Mouse (Mus musculus): Measurements from ENCODE around the gene Syde1. TPM values are rescaled to one million over a fixed set of nuclear protein-coding genes. Genes with fewer than 3 reads are reported as not detected.

Syde1 gene
- polyA plus RNA-seq, 1 experiment: 0.01 TPM

DNA sequence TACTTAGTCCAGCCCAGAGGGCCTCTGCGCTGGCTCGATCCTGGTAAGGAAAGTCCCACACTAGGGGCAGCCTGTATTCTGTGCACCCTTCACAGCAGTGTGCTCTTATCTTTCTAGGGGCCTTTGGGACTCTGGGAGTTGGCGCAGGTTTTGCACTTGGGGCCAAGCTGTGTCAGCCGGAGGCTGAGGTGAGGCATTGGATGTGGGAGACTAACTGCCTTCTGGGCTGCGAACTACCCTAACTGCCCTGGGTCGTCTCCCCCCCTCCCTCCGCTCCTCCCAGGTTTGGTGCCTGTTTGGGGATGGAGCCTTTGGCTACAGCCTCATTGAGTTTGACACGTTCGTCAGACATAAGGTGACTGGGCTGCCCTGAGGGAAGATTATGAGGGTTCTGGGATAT, 8.4 kb downstream of the Syde1 start:
- Histone ChIP-seq H3K4me1 (ENCODE audit: control insufficient read depth) (no peaks in the 10 kb centered on the region), H3K27me3 (ENCODE audit: control insufficient read depth) (no peaks in the 10 kb centered on the region; the same call in 1 of the 2 replicates), H3K9me3 (ENCODE audit: control insufficient read depth, low read length) (no peaks in the 10 kb centered on the region), H3K36me3 (ENCODE audit: control insufficient read depth) (peaks cover 52% of the 10 kb centered on the region), H3K4me3 (replicated peaks) (no peak overlapping the region)
- no peak for TF ChIP-seq GATA1 (IDR thresholded peaks at IDR 0.05; ENCODE audit: low read length)
- TF ChIP-seq TAL1 (IDR thresholded peaks at IDR 0.05; ENCODE audit: low read length): no peak

DNA sequence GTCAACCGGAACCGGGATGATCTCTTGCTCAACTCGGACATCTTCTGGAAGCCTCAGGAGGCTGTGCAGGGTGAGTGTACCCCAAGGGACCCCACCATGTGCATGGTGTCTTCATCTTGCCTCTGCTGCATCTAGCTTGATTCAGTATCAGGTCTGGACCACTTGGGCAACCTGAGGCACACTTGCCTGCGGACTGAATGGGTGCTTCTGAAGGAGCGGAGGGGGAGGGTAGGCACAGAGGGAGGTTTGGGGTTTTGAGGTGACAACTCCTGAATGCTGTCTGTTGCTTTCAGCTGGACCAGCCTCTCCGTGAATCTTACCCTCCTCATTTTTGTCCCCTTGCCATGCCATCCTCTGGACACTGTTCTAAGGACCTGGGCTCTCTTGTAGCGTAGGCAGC, 10.6 kb downstream of the Syde1 start:
- H3K36me3 ChIP-seq (ENCODE audit: control insufficient read depth): peaks cover 68% of the 10 kb centered on the region
- TF ChIP-seq TAL1 (IDR thresholded peaks at IDR 0.05; ENCODE audit: low read length): no peak
- no peaks in the 10 kb centered on the region for H3K27me3 ChIP-seq (ENCODE audit: control insufficient read depth)
- peaks cover 13% of the 10 kb centered on the region for H3K4me1 ChIP-seq (ENCODE audit: control insufficient read depth)
- H3K9me3 ChIP-seq (ENCODE audit: control insufficient read depth, low read length): no peaks in the 10 kb centered on the region
- no peak overlapping the region for H3K4me3 ChIP-seq (replicated peaks)

DNA sequence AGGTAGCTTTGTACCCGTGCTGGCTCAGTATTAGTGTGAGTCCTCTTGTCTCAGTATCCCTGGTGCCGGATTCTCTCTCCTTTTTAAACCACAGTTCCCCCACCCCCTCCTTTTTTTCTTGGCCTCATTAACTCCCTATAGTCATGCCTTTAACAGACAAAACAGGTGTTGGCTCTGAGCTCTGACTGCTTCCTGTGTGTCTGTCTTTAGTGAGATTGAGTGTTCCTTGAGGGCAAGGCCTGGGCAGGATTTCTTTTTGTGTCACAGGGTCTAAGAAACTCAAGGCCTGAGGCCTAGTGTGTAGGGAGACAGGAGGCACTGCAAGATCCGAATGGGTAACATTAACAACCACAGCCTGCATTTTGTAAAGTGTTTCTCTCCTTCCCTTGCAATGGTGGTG, 13.6 kb downstream of the Syde1 start:
- H3K36me3 ChIP-seq (ENCODE audit: control insufficient read depth): peaks cover 59% of the 10 kb centered on the region
- no peak for TF ChIP-seq GATA1 (IDR thresholded peaks at IDR 0.05; ENCODE audit: low read length)
- TF ChIP-seq TAL1 (IDR thresholded peaks at IDR 0.05; ENCODE audit: low read length): no peak
- no peaks in the 10 kb centered on the region for H3K27me3 ChIP-seq (ENCODE audit: control insufficient read depth)
- H3K4me3 ChIP-seq (replicated peaks): no peak overlapping the region
- peaks cover 39% of the 10 kb centered on the region for H3K4me1 ChIP-seq (ENCODE audit: control insufficient read depth)
- H3K9me3 ChIP-seq (ENCODE audit: control insufficient read depth, low read length): no peaks in the 10 kb centered on the region

DNA sequence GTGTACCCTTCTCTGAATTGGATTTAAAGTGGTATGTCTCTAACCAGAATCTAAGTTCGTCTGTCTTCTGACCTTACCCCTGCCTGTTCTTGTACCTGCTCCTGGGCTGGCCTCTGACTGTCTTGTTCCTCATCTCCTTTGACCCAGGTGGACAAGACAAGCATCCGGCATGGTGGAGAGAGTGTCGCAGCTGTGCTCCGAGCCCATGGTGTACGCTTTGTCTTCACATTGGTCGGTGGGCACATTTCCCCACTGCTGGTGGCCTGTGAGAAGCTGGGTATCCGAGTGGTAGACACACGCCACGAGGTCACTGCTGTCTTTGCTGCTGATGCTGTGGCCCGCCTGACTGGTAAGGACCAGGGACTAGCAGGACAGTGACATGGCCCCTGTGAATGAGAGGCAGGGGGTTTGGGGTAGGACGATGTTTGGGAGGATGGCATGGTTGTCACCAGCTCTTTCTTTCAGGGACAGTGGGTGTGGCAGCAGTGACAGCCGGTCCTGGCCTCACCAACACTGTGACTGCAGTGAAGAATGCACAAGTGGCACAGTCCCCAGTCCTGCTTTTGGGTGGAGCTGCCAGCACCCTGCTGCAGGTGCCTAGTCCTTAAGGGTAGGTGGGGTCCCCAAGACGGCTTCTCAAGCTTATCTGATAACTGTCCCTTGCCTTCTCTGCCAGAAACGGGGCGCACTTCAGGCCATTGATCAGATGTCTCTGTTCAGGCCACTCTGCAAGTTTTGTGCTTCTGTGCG, 15.2 kb downstream of the Syde1 start:
- H3K27me3 ChIP-seq (ENCODE audit: control insufficient read depth): no peaks in the 10 kb centered on the region
- H3K9me3 ChIP-seq (ENCODE audit: control insufficient read depth, low read length): no peaks in the 10 kb centered on the region
- no peak overlapping the region for H3K4me3 ChIP-seq (replicated peaks)
- peaks cover 48% of the 10 kb centered on the region for H3K36me3 ChIP-seq (ENCODE audit: control insufficient read depth)
- peaks cover 39% of the 10 kb centered on the region for H3K4me1 ChIP-seq (ENCODE audit: control insufficient read depth)
- TF ChIP-seq GATA1 (IDR thresholded peaks at IDR 0.05; ENCODE audit: low read length) (no peak), TAL1 (IDR thresholded peaks at IDR 0.05; ENCODE audit: low read length) (no peak)

DNA sequence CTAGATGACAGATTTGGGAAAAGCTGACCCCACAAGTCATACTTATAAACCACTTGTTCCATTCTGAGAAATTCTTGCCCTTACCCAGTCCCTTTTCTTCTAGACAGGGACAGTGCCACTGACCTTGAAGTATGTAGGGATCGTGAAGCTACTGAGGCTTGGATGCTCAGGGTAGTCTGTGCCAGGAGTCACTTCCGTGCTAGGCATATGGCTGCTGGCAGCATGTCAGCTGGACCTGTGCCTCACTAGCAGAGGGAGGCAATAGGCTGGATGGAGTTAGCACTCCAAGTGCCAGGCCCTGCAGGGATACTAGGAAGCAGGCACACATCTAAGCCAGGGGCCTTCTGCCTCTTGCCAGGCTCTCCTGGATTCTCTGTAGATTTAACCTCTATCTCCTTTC, 16.1 kb downstream of the Syde1 start:
- Histone ChIP-seq H3K4me3 (replicated peaks) (peak overlapping the region; percentile 85), H3K36me3 (ENCODE audit: control insufficient read depth) (peaks cover 40% of the 10 kb centered on the region), H3K4me1 (ENCODE audit: control insufficient read depth) (peaks cover 39% of the 10 kb centered on the region), H3K27me3 (ENCODE audit: control insufficient read depth) (no peaks in the 10 kb centered on the region), H3K9me3 (ENCODE audit: control insufficient read depth, low read length) (no peaks in the 10 kb centered on the region)
- TF ChIP-seq TAL1 (IDR thresholded peaks at IDR 0.05; ENCODE audit: low read length): no peak
- TF ChIP-seq GATA1 (IDR thresholded peaks at IDR 0.05; ENCODE audit: low read length): no peak

DNA sequence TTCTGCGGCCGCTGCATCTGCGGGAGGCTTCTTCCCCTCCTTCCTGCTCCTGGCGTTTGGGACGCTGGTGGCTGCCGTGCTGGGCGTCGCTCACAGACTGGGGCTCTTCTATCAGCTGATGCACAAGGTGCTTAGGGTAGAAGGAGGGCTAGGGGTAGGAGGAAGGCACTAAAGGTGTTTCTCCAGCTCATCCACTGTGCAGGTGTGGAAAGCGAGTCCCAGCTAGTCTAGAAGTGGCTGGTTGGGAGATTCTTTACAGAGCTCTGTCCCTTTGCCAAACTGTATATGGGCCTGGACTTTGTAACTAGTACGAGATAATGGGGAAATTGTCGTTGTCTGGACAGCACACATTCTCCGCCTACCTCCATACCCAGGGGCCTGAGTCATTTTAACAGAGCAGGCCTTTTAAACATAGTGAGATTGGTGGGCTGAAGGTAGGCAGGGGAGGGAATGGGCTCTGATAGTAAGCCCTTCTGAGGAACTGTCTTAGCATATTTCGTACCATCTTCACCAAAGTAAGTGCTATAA, 16.6 kb downstream of the Syde1 start:
- H3K36me3 ChIP-seq (ENCODE audit: control insufficient read depth): peaks cover 34% of the 10 kb centered on the region
- H3K9me3 ChIP-seq (ENCODE audit: control insufficient read depth, low read length): no peaks in the 10 kb centered on the region
- H3K4me1 ChIP-seq (ENCODE audit: control insufficient read depth): peaks cover 39% of the 10 kb centered on the region
- no peak for TF ChIP-seq TAL1 (IDR thresholded peaks at IDR 0.05; ENCODE audit: low read length)
- TF ChIP-seq GATA1 (IDR thresholded peaks at IDR 0.05; ENCODE audit: low read length): no peak
- peak overlapping the region; percentile 85 for H3K4me3 ChIP-seq (replicated peaks)
- H3K27me3 ChIP-seq (ENCODE audit: control insufficient read depth): peaks cover 3% of the 10 kb centered on the region; the same call in 1 of the 2 replicates

DNA sequence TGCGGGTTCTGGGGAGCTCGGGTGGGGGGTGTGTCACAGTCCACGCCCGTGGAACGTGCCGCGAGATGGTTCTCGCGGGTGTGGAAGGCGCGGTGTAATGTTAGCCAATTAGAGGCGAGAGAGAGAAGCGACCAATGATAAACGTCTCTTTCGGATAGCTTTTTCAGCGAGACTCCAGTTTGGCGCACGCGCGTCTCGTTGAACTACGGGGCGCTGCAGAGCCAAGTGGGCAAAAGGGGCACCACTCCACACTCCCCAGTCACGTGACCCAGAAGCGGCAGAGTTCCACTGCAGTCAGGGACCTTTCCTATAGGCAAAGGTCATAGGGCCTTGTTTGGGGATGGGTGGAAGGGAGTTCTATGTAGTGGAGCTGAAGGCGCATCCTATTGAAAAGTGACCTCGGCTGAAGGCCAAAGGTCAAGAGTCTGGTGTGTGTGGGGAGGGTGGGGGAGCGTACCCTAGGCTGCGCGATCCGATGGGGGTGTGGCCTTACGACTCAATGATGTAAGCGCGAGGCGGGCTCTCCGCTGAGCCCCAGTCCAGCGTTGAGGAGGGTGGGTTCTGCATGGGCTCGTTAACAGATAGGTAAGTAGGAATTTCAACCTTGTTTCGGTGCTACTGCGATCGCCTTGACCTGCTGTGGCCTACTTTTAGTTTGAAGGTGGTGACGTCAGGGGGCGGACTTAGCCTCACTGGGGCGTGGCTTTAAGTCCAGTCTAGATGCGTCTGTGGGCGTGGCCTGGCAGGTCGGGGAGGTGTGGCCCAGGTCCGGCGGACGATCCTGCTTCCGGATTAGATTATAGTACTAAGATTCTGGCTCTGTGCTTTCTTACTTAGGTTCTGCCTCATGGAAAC, 17.3 kb downstream of the Syde1 start, which contains the start of gene Ilvbl:
TSS of gene Ilvbl (plus strand) at position 97 of the 855 bp plus-strand sequence.
- TF ChIP-seq TAL1 (IDR thresholded peaks at IDR 0.05; ENCODE audit: low read length): no peak
- peak; percentile 58; the same call in 1 of the 2 replicates for TF ChIP-seq GATA1 (IDR thresholded peaks at IDR 0.05; ENCODE audit: low read length)
- Histone ChIP-seq H3K27me3 (ENCODE audit: control insufficient read depth) (peaks cover 6% of the 10 kb centered on the region; the same call in 1 of the 2 replicates), H3K4me1 (ENCODE audit: control insufficient read depth) (peaks cover 39% of the 10 kb centered on the region), H3K36me3 (ENCODE audit: control insufficient read depth) (peaks cover 27% of the 10 kb centered on the region), H3K9me3 (ENCODE audit: control insufficient read depth, low read length) (no peaks in the 10 kb centered on the region), H3K4me3 (replicated peaks) (peak within 1 kb of the TSS; percentile 85)

DNA sequence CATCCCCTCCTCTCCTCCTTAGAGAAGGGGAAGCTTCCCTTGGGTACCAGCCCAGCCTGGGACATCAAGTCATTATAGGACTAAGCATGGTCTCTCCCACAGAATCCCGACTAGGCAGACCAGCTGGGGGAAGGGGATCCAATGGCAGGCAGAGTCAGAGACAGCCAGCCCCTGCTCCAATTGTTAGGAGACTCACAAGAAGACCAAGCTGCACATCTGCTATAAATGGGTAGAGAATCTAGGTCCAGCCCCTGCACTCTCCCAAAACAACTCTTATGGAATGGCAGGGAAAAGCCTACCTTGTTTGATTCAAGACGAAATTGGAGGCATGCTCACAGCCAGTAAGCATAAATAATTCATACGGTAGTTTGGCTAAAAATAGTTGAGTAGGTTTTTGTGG, 18.5 kb downstream of the Syde1 start:
- H3K36me3 ChIP-seq (ENCODE audit: control insufficient read depth): peaks cover 15% of the 10 kb centered on the region
- peaks cover 6% of the 10 kb centered on the region; the same call in 1 of the 2 replicates for H3K27me3 ChIP-seq (ENCODE audit: control insufficient read depth)
- H3K9me3 ChIP-seq (ENCODE audit: control insufficient read depth, low read length): no peaks in the 10 kb centered on the region
- H3K4me3 ChIP-seq (replicated peaks): no peak overlapping the region
- TF ChIP-seq GATA1 (IDR thresholded peaks at IDR 0.05; ENCODE audit: low read length): no peak
- no peak for TF ChIP-seq TAL1 (IDR thresholded peaks at IDR 0.05; ENCODE audit: low read length)
- H3K4me1 ChIP-seq (ENCODE audit: control insufficient read depth): peaks cover 39% of the 10 kb centered on the region

DNA sequence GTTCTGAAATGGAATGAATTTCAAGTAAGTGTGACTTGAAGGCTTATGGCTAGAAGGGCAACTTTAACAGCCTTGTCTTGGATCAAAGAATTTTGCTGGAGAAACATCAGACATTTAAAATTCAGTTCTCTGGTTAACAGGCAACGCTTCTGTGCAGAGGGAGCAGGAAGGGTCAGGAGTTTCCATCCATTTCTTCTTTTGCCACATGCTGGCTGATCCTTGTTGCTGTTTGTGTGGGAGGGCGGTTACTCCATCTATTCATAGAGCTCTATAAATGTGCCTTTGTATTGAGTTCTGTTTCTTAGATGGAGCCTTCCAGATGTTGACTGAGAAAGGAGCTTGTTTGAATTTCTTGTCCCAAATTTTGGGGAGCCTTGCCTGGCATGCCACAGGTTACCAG, 20.9 kb downstream of the Syde1 start:
- no peaks in the 10 kb centered on the region for H3K36me3 ChIP-seq (ENCODE audit: control insufficient read depth)
- H3K4me1 ChIP-seq (ENCODE audit: control insufficient read depth): peaks cover 24% of the 10 kb centered on the region
- H3K4me3 ChIP-seq (replicated peaks): no peak overlapping the region
- TF ChIP-seq TAL1 (IDR thresholded peaks at IDR 0.05; ENCODE audit: low read length): no peak
- no peak for TF ChIP-seq GATA1 (IDR thresholded peaks at IDR 0.05; ENCODE audit: low read length)
- H3K27me3 ChIP-seq (ENCODE audit: control insufficient read depth): peaks cover 6% of the 10 kb centered on the region; the same call in 1 of the 2 replicates
- H3K9me3 ChIP-seq (ENCODE audit: control insufficient read depth, low read length): no peaks in the 10 kb centered on the region

Data from erythroblast, embryonic 14.5 days (primary cell).